Mouse (Mus musculus): ENCODE results near the gene Pygo2.

DNA sequence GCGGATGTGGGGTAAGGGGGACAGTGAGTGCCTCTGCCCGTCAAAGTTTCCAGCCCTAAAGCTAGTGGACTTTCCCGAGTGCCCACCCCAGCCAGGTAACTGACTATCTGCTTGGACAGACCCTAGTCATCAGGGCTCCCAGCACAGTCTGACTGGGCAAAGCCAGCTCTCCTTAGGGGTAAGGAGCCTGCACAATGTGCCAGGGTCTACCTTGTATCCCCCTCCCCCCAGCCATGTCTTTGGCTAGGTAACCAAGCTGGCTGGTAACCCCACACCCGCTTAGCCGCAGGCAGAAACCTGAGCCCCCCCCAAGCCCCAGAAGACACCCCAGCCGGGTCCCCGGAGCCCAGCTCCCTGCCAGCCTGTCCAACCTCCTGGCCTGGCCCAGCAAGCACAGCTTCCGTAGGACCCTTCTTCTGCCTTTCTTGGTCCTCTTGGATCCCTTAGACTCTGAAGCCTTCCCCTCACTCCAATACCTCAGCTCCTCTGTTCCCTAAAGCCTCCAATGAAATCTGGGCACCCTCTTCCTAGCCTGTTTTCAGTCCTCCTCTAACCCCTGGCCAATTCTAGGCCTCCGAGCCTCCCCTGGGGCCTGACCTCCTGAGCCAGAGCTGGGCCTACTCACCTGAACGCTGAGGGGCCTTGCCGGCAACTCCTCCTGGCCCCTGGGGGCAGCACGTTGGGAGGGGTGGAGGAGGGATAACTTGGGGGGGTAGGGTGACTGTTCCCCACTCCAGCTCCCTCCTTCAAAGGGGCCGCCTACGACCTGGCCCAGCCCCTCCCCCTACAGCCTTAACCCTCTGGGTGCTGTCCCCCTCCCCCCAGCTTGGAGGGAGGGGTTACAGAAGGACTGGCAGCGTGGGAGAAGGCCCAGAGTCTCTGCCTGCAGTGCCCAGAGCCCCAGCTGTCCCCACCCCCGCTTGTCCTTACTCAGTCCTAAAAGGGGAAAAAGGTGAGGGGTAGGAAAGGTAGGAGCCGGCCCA, 43.3 kb upstream of the Pygo2 start:
- TF ChIP-seq CTCF (IDR thresholded peaks at IDR 0.05; ENCODE audit: control insufficient read depth, insufficient read depth, low read length): no peak
- TF ChIP-seq POLR2A (IDR thresholded peaks at IDR 0.05; ENCODE audit: borderline replicate concordance, control insufficient read depth, low read depth, low read length): no peak
